Mouse (Mus musculus): ENCODE results near the gene Ahctf1. TPM values are rescaled to one million over a fixed set of nuclear protein-coding genes. Genes with fewer than 3 reads are reported as not detected.

Ahctf1 gene
- polyA plus RNA-seq, 1 experiment from 2014 or later = 13.8 TPM

DNA sequence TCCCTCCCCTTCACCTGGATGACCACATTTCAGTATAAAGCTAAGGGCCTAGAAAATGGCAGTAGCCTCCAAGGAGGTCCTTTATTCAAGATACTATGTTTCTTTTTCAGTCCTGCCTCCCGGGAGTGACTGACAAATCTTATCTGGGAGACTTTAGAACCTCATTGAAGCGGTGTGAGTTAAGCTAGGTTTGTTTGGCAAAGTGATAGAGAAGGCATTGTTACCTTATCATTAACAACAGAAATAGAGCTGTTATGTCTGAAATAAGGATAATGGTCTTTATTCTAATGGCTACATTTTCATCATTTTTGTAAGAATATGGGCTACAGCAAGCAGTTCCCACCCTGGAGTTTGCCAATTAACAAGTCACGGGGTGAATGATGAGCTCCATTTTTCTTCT, 4.8 kb upstream of the Ahctf1 start:
- Histone ChIP-seq H3K36me3 (ENCODE audit: control insufficient read depth, insufficient read depth) (no peaks in the 10 kb centered on the region), H3K4me3 (ENCODE audit: low read length) (no peak overlapping the region), H3K27ac (ENCODE audit: low read length) (no peak overlapping the region), H3K4me1 (ENCODE audit: control insufficient read depth, insufficient read depth, low read length) (peaks cover 5% of the 10 kb centered on the region), H3K27me3 (ENCODE audit: control insufficient read depth, insufficient read depth, low read length) (no peaks in the 10 kb centered on the region), H3K4me2 (ENCODE audit: low read depth, low read length) (no peak overlapping the region), H3K9me3 (replicated peaks; ENCODE audit: control insufficient read depth, low read length) (no peaks in the 10 kb centered on the region), H3K9ac (ENCODE audit: low read length) (no peak overlapping the region)
- no peak for ATAC-seq (replicated peaks; ENCODE audit: extremely low read depth, insufficient read depth, low FRiP score)
- 40% methylated on average over 3 of the region's 3 CpGs for WGBS

GRCm38 (mm10) chr1:179807468-179807867, 4.0 kb upstream of the Ahctf1 start:
- Histone ChIP-seq H3K27me3 (ENCODE audit: control insufficient read depth, insufficient read depth, low read length) (no peaks in the 10 kb centered on the region), H3K4me2 (ENCODE audit: low read depth, low read length) (no peak overlapping the region), H3K4me3 (ENCODE audit: low read length) (no peak overlapping the region), H3K27ac (ENCODE audit: low read length) (no peak overlapping the region), H3K4me1 (ENCODE audit: control insufficient read depth, insufficient read depth, low read length) (peaks cover 5% of the 10 kb centered on the region), H3K9me3 (replicated peaks; ENCODE audit: control insufficient read depth, low read length) (no peaks in the 10 kb centered on the region), H3K36me3 (ENCODE audit: control insufficient read depth, insufficient read depth) (no peaks in the 10 kb centered on the region), H3K9ac (ENCODE audit: low read length) (no peak overlapping the region)
- ATAC-seq (replicated peaks; ENCODE audit: extremely low read depth, insufficient read depth, low FRiP score) = no peak
- WGBS = 58% methylated on average over 4 of the region's 4 CpGs

- H3K4me1 ChIP-seq (ENCODE audit: control insufficient read depth, insufficient read depth, low read length) = peaks cover 19% of the 10 kb centered on the region
- no peak overlapping the region for H3K4me2 ChIP-seq (ENCODE audit: low read depth, low read length)
- no peak overlapping the region for H3K9ac ChIP-seq (ENCODE audit: low read length)
- ATAC-seq (replicated peaks; ENCODE audit: extremely low read depth, insufficient read depth, low FRiP score) = no peak
- H3K36me3 ChIP-seq (ENCODE audit: control insufficient read depth, insufficient read depth) = no peaks in the 10 kb centered on the region
- H3K27ac ChIP-seq (ENCODE audit: low read length) = no peak overlapping the region
- H3K9me3 ChIP-seq (replicated peaks; ENCODE audit: control insufficient read depth, low read length) = no peaks in the 10 kb centered on the region
- H3K27me3 ChIP-seq (ENCODE audit: control insufficient read depth, insufficient read depth, low read length) = no peaks in the 10 kb centered on the region
- 76% methylated on average over 5 of the region's 5 CpGs for WGBS
- H3K4me3 ChIP-seq (ENCODE audit: low read length) = no peak overlapping the region
These were observed 2.3 kb upstream of the Ahctf1 start for GRCm38 (mm10) chr1:179805751-179806150.

DNA sequence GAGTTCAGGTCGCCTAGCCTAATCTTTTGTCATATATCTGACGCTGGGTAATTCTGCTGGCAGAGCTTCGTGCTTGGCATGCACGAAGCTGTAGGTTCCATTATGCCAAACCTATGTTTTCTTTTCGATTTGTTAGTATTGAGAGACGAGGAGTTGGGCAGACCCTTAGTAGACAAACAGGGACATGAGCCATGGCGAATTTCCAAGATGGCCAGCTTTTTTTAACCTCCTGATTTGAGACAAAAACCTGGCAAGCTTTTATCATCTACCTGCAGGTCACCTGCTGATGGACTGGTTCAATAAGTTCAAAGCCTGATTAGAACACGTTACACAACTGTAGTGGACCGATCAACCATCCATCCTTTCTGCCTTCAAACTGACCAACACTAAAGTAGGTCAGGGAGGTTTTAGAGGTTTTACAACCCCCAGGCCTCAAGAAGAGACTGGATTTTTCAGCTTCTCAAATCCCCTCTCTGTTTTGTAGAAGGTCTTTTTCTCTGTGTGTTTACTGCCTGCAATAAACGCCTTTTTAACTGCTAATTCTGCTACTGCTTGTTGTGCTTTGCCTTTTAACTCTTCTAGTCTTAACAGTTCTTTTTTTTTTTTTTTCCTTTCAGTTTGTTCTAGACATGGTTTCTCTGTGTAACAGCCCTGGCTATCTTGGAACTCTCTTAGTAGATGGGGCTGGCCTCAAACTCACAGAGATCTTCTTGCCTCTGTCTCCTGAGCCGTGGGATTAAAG, 831 bp upstream of the Ahctf1 start:
- 25% methylated on average over 11 of the region's 11 CpGs for WGBS
- Histone ChIP-seq H3K9me3 (replicated peaks; ENCODE audit: control insufficient read depth, low read length) (0 out of 2 replicates have a peak, but pooled peaks cover 2% of the 10 kb centered on the region), H3K4me2 (ENCODE audit: low read depth, low read length) (peak overlapping the region; percentile 77), H3K9ac (ENCODE audit: low read length) (peak overlapping the region; percentile 90), H3K36me3 (ENCODE audit: control insufficient read depth, insufficient read depth) (0 out of 2 replicates have a peak, but pooled peaks cover 2% of the 10 kb centered on the region), H3K27ac (ENCODE audit: low read length) (peak overlapping the region; percentile 96), H3K4me3 (ENCODE audit: low read length) (peak overlapping the region; percentile 66), H3K27me3 (ENCODE audit: control insufficient read depth, insufficient read depth, low read length) (no peaks in the 10 kb centered on the region), H3K4me1 (ENCODE audit: control insufficient read depth, insufficient read depth, low read length) (peaks cover 19% of the 10 kb centered on the region)
- ATAC-seq (replicated peaks; ENCODE audit: extremely low read depth, insufficient read depth, low FRiP score) = no peak

DNA sequence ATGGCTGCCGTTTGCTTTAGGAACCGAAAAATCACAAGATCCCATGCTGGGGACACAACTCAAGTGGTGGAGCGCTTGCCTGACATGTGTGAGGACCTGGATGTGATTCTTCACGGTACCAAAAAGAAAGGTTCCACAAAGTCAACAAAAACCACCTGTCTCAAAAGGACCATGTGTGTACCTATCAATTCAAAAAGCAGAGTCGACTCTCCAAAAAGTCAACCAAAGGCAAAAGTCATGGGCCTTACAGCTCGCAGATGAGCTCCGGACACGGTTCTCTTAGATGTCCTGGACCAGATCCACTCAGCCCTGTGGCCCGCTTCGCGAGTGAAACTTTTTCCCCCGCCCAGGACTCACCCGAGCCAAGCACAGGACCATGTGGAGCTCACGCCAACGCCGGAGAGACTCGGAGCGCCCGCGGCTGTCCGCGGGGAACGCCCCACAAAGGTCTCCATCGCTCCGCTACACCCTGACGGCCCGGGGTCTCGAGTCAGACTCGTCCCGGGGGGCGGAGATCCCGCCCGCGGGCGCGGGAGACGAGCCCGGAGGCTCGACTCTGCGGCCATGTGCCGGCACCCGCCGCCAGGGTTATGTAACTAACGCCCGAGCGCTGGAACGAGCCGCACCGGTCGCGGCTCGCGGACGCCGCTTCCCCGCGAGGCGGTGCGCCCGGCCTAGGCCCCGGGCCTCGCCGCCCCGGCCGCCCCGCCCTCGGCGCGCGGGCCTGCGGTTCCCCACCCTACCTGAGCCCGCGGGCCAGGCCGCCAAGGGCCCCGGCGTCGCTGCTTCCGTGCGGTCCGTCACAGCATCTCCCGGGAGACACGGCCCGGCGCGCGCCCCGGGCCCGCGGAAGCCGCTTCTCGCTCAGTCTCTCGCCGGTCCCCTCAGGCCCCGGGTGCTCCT, 619 bp downstream of the Ahctf1 start, which contains the start of gene Gm10518:
Gene Gm10518 (plus strand): TSS at position 767 of the 903 bp plus-strand sequence.
- Histone ChIP-seq H3K36me3 (ENCODE audit: control insufficient read depth, insufficient read depth) (peaks cover 12% of the 10 kb centered on the region), H3K27ac (ENCODE audit: low read length) (peak within 1 kb of the TSS; percentile 96), H3K9ac (ENCODE audit: low read length) (peak within 1 kb of the TSS; percentile 90), H3K4me3 (ENCODE audit: low read length) (peak within 1 kb of the TSS; percentile 66), H3K4me1 (ENCODE audit: control insufficient read depth, insufficient read depth, low read length) (peaks cover 19% of the 10 kb centered on the region), H3K27me3 (ENCODE audit: control insufficient read depth, insufficient read depth, low read length) (no peaks in the 10 kb centered on the region), H3K4me2 (ENCODE audit: low read depth, low read length) (peak within 1 kb of the TSS; percentile 77), H3K9me3 (replicated peaks; ENCODE audit: control insufficient read depth, low read length) (0 out of 2 replicates have a peak, but pooled peaks cover 2% of the 10 kb centered on the region)
- under 1% methylated on average over 94 of the region's 94 CpGs for WGBS
- ATAC-seq (replicated peaks; ENCODE audit: extremely low read depth, insufficient read depth, low FRiP score) = peak; percentile 58

DNA sequence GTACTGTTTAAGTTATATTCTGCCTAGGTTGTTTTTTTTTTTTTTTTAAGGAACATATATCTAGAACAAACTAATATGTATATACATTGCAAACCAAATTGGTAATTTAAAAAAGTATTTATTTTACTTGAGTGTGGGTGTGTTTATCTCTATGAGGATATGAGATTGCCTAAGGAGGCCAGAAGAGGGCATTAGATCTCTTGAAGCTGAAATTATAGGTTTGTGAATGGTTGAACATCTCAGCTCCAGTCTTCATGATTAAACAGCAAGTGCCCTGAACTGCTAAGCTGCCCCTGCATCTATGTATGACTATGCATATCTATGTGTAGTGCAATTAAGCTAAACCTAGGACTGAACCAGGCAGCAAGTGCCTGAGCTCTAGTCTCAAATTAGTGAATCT, 4.7 kb downstream of the Ahctf1 start:
- H3K4me3 ChIP-seq (ENCODE audit: low read length) = no peak overlapping the region
- peaks cover 40% of the 10 kb centered on the region for H3K36me3 ChIP-seq (ENCODE audit: control insufficient read depth, insufficient read depth)
- H3K9ac ChIP-seq (ENCODE audit: low read length) = no peak overlapping the region
- peaks cover 14% of the 10 kb centered on the region for H3K4me1 ChIP-seq (ENCODE audit: control insufficient read depth, insufficient read depth, low read length)
- no peak overlapping the region for H3K4me2 ChIP-seq (ENCODE audit: low read depth, low read length)
- ATAC-seq (replicated peaks; ENCODE audit: extremely low read depth, insufficient read depth, low FRiP score) = no peak
- no peaks in the 10 kb centered on the region for H3K27me3 ChIP-seq (ENCODE audit: control insufficient read depth, insufficient read depth, low read length)
- no peak overlapping the region for H3K27ac ChIP-seq (ENCODE audit: low read length)
- 0 out of 2 replicates have a peak, but pooled peaks cover 2% of the 10 kb centered on the region for H3K9me3 ChIP-seq (replicated peaks; ENCODE audit: control insufficient read depth, low read length)

- Histone ChIP-seq H3K4me3 (ENCODE audit: low read length) (no peak overlapping the region), H3K4me1 (ENCODE audit: control insufficient read depth, insufficient read depth, low read length) (no peaks in the 10 kb centered on the region), H3K4me2 (ENCODE audit: low read depth, low read length) (no peak overlapping the region), H3K36me3 (ENCODE audit: control insufficient read depth, insufficient read depth) (peaks cover 60% of the 10 kb centered on the region), H3K27ac (ENCODE audit: low read length) (no peak overlapping the region), H3K27me3 (ENCODE audit: control insufficient read depth, insufficient read depth, low read length) (no peaks in the 10 kb centered on the region), H3K9me3 (replicated peaks; ENCODE audit: control insufficient read depth, low read length) (no peaks in the 10 kb centered on the region), H3K9ac (ENCODE audit: low read length) (no peak overlapping the region)
- WGBS = 79% methylated on average over 4 of the region's 4 CpGs
- no peak for ATAC-seq (replicated peaks; ENCODE audit: extremely low read depth, insufficient read depth, low FRiP score)
These were observed 16.2 kb downstream of the Ahctf1 start for GRCm38 (mm10) chr1:179787281-179787680.

GRCm38 (mm10) chr1:179785502-179785901, 18.0 kb downstream of the Ahctf1 start:
- H3K4me2 ChIP-seq (ENCODE audit: low read depth, low read length) = no peak overlapping the region
- 93% methylated on average over 5 of the region's 5 CpGs for WGBS
- no peaks in the 10 kb centered on the region for H3K27me3 ChIP-seq (ENCODE audit: control insufficient read depth, insufficient read depth, low read length)
- H3K27ac ChIP-seq (ENCODE audit: low read length) = no peak overlapping the region
- no peaks in the 10 kb centered on the region for H3K9me3 ChIP-seq (replicated peaks; ENCODE audit: control insufficient read depth, low read length)
- ATAC-seq (replicated peaks; ENCODE audit: extremely low read depth, insufficient read depth, low FRiP score) = no peak
- no peak overlapping the region for H3K9ac ChIP-seq (ENCODE audit: low read length)
- no peaks in the 10 kb centered on the region for H3K4me1 ChIP-seq (ENCODE audit: control insufficient read depth, insufficient read depth, low read length)
- H3K36me3 ChIP-seq (ENCODE audit: control insufficient read depth, insufficient read depth) = peaks cover 63% of the 10 kb centered on the region
- H3K4me3 ChIP-seq (ENCODE audit: low read length) = no peak overlapping the region

DNA sequence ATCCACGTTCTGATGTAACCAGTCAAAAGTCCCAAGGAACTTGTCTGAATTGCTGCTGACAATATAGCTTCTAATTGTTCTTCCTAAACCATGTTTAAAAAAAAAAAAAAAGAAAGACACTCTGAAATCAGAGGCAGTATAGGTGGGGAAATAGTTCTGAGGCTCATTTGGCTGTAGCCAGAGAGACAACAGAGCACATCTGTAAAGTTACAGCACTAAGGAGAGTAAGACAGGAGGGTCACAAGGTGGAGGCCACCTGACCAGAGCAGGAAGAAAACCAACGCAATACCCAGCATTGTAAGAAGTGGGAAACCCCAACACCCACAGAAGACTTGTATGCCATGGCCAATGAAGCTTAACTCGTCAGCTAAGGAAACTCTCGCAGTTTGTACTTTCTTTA, 19.4 kb downstream of the Ahctf1 start:
- no peaks in the 10 kb centered on the region for H3K4me1 ChIP-seq (ENCODE audit: control insufficient read depth, insufficient read depth, low read length)
- H3K27ac ChIP-seq (ENCODE audit: low read length) = no peak overlapping the region
- H3K27me3 ChIP-seq (ENCODE audit: control insufficient read depth, insufficient read depth, low read length) = no peaks in the 10 kb centered on the region
- no peak overlapping the region for H3K4me2 ChIP-seq (ENCODE audit: low read depth, low read length)
- no peak overlapping the region for H3K9ac ChIP-seq (ENCODE audit: low read length)
- H3K4me3 ChIP-seq (ENCODE audit: low read length) = no peak overlapping the region
- ATAC-seq (replicated peaks; ENCODE audit: extremely low read depth, insufficient read depth, low FRiP score) = no peak
- no peaks in the 10 kb centered on the region for H3K9me3 ChIP-seq (replicated peaks; ENCODE audit: control insufficient read depth, low read length)
- whole genome bisulfite sequencing = 83% methylated on average over 4 of the region's 4 CpGs
- H3K36me3 ChIP-seq (ENCODE audit: control insufficient read depth, insufficient read depth) = peaks cover 64% of the 10 kb centered on the region

All from heart, embryonic 16.5 days (tissue).